Mouse (Mus musculus): ENCODE data around the gene Vasn.

DNA sequence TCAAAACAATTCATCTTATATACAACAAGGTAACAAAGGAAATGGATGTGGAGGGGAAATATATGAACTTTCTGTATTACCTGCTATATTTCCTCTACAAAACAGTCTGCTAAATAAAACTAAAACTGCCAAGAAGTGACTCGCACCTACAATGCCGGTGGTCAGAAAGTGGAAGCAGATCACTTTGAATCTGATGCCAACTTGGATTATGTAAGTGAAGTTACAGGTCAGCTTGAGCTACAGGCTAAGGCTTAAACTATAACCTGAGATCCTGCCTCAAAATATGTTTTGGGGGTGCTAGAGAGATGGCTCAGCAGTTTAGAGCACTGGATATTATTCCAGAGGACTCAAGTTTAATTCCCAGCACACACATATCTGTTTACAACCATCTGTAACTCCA is 26.0 kb downstream of the Vasn start:
- TF ChIP-seq CHD1 (IDR thresholded peaks at IDR 0.05; ENCODE audit: low read depth, low read length) (no peak), MXI1 (IDR thresholded peaks at IDR 0.05; ENCODE audit: low read depth, low read length) (no peak), CHD2 (IDR thresholded peaks at IDR 0.05; ENCODE audit: low read length) (no peak), IRF4 (IDR thresholded peaks at IDR 0.05; ENCODE audit: low read depth, low read length) (no peak), CTCF (conservative IDR thresholded peaks at IDR 0.05 in 1 of 2, IDR thresholded peaks at IDR 0.05 in 1 of 2; ENCODE audit: low read depth in 2 of 2, low read length in 2 of 2) (no peak), ZKSCAN1 (IDR thresholded peaks at IDR 0.05; ENCODE audit: borderline replicate concordance, low read depth, low read length) (no peak), TCF12 (IDR thresholded peaks at IDR 0.05; ENCODE audit: low read depth, low read length) (no peak), ETS1 (conservative IDR thresholded peaks at IDR 0.05; ENCODE audit: low read depth, low read length) (no peak), JUND (conservative IDR thresholded peaks at IDR 0.05; ENCODE audit: low read depth, low read length) (no peak), MAFK (IDR thresholded peaks at IDR 0.05; ENCODE audit: insufficient replicate concordance, low read length) (no peak), UBTF (IDR thresholded peaks at IDR 0.05; ENCODE audit: low read depth, low read length) (no peak)

Data from CH12.LX (cell line).